Comparison of ENCODE assay signal across 22 mouse cellular contexts in the genomic region with DNA sequence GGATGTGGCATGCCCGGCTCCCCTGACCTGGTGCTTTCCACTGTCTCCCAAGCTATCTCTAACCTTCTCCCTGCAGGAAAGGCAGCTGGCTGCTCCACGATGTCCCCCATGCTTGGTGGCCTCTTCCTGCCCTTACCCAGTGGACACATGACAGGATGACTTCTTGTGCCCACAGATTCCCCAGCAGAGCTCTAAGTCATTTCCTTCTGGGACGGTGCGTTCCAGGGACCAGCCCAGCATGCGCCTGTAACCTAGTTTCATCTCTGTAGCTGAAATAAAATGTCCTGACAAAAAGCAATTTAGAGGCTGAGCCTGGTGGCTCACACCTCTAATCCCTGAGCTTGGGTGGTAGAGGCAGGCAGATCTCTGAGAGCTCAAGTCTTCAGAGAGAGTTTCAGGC. TPM values are rescaled to one million over a fixed set of nuclear protein-coding genes. Genes with fewer than 3 reads are reported as not detected.
"Had no signal": no experiment of that assay in that cellular context is flagged by ENCODE, and none has a peak within 500 bp of the region (broad histone marks: within the 10 kb centered on the region; RNA-seq: fewer than 3 reads in every experiment).

No protein-coding gene starts in this region.

- H3K4me3 ChIP-seq: limb, embryonic 13.5 days; liver, embryonic 15.5 days; midbrain, embryonic 10.5 days; myocyte; stomach, embryonic 15.5 days had no signal

- H3K36me3 ChIP-seq: liver, embryonic 15.5 days; midbrain, embryonic 10.5 days; stomach, embryonic 15.5 days had no signal

- H3K9me3 ChIP-seq: limb, embryonic 13.5 days; liver, embryonic 15.5 days; midbrain, embryonic 10.5 days; stomach, embryonic 15.5 days had no signal

- H3K27ac ChIP-seq: kidney, postnatal 0 days; limb, embryonic 13.5 days; liver, embryonic 15.5 days; midbrain, embryonic 10.5 days; stomach, embryonic 15.5 days had no signal

- DNase-seq: kidney, adult 11 months; kidney, adult 9 months; kidney, postnatal 36 days; layer of hippocampus, adult 9-11 months; left cerebral cortex, postnatal 4 days; lung, embryonic 14.5 days; lung, postnatal 14 days; midbrain, embryonic 14.5 days; right cerebral cortex, postnatal 14 days; thymus, adult 2 months; thymus, postnatal 25 days had no signal

- H3K9ac ChIP-seq: limb, embryonic 13.5 days; liver, embryonic 15.5 days; lung, embryonic 14.5 days; stomach, embryonic 15.5 days had no signal

- H3K4me2 ChIP-seq: limb, embryonic 13.5 days; liver, embryonic 15.5 days; lung, embryonic 14.5 days; stomach, embryonic 15.5 days had no signal

- H3K27me3 ChIP-seq: limb, embryonic 13.5 days; liver, embryonic 15.5 days; stomach, embryonic 15.5 days had no signal

- H3K4me1 ChIP-seq: liver, embryonic 15.5 days had no signal

RNA-seq across cellular contexts. Expression of a gene that starts 42.1 kb away (rescaled TPM):
- polyA plus RNA-seq: kidney, postnatal 0 days; limb, embryonic 13.5 days; liver, adult 2 months; lung, embryonic 14.5 days; midbrain, embryonic 10.5 days; midbrain, embryonic 14.5 days; myocyte; neural tube, embryonic 14.5 days; spleen, adult 2 months; testis, adult 2 months; urinary bladder, adult 2 months had no signal
